Mouse (Mus musculus): ENCODE results near the gene Rhd. TPM values are rescaled to one million over a fixed set of nuclear protein-coding genes. Genes with fewer than 3 reads are reported as not detected.
"Not testable (repeated sequence)": the region's sequence is repeated elsewhere in the genome, so short reads cannot be mapped to it uniquely, and the experiment has no call there.

The Rhd gene
- total RNA-seq (2021) = 0.33 TPM in 1 of 2 replicates, not detected in the other
- long read RNA-seq, partial matches to known transcripts = 0 of 2 reads
- long read RNA-seq, other reads (novel, unspliced or antisense) = 2 of 2 reads

- no peak for DNase-seq
Observed at GRCm38 (mm10) chr4:134863937-134864729, at the start of gene Rhd. TSS of gene Rhd (plus strand) at chr4:134864536.

GRCm38 (mm10) chr4:134817706-134818105 is 46.6 kb upstream of the Rhd start:
- DNase-seq = no peak

- no peak for DNase-seq
Observed at GRCm38 (mm10) chr4:134821061-134821460, 43.3 kb upstream of the Rhd start.

GRCm38 (mm10) chr4:134823560-134823959 is 40.8 kb upstream of the Rhd start:
- DNase-seq = no peak

- DNase-seq = not testable (repeated sequence)
Observed at GRCm38 (mm10) chr4:134825864-134826263, 38.5 kb upstream of the Rhd start.

- DNase-seq = no peak
Observed at GRCm38 (mm10) chr4:134826348-134826747, 38.0 kb upstream of the Rhd start.

- no peak for DNase-seq
Observed at GRCm38 (mm10) chr4:134827806-134828205, 36.5 kb upstream of the Rhd start.

- DNase-seq = no peak
Observed at GRCm38 (mm10) chr4:134831934-134832333, 32.4 kb upstream of the Rhd start.

GRCm38 (mm10) chr4:134835486-134835885 is 28.9 kb upstream of the Rhd start:
- no peak for DNase-seq

GRCm38 (mm10) chr4:134838221-134838620 is 26.1 kb upstream of the Rhd start:
- DNase-seq = no peak

GRCm38 (mm10) chr4:134838706-134839105 is 25.6 kb upstream of the Rhd start:
- not testable (repeated sequence) for DNase-seq

- no peak for DNase-seq
Observed at GRCm38 (mm10) chr4:134840231-134840630, 24.1 kb upstream of the Rhd start.

- no peak for DNase-seq
Observed at GRCm38 (mm10) chr4:134843566-134843965, 20.8 kb upstream of the Rhd start.

- no peak for DNase-seq
Observed at GRCm38 (mm10) chr4:134847587-134847986, 16.7 kb upstream of the Rhd start.

GRCm38 (mm10) chr4:134850551-134850950 is 13.8 kb upstream of the Rhd start:
- no peak for DNase-seq

GRCm38 (mm10) chr4:134851236-134851635 is 13.1 kb upstream of the Rhd start:
- DNase-seq = no peak

GRCm38 (mm10) chr4:134851876-134852275 is 12.5 kb upstream of the Rhd start:
- no peak for DNase-seq

- peak; percentile 66 for DNase-seq
Observed at GRCm38 (mm10) chr4:134852438-134853255, 11.7 kb upstream of the Rhd start.

- DNase-seq = peak; percentile 99
Observed at GRCm38 (mm10) chr4:134853259-134853636, 11.1 kb upstream of the Rhd start, which contains the start of gene Maco1. TSS of gene Maco1 (minus strand) at chr4:134853345.

GRCm38 (mm10) chr4:134853637-134854485 is 10.5 kb upstream of the Rhd start:
- DNase-seq = peak; percentile 94

- DNase-seq = no peak
Observed at GRCm38 (mm10) chr4:134855371-134855770, 9.0 kb upstream of the Rhd start.

- DNase-seq = no peak
Observed at GRCm38 (mm10) chr4:134856056-134856455, 8.3 kb upstream of the Rhd start.
